Comparison of ENCODE assay signal across 10 mouse cellular contexts in genomic region chr17:25571453-25571820, GRCm38 (mm10). TPM values are rescaled to one million over a fixed set of nuclear protein-coding genes. Genes with fewer than 3 reads are reported as not detected.
A peak's percentile ranks its signal among the peaks of the same experiment; 100 is the strongest.
DNase-seq lines count a peak whose midpoint lies in the region; ATAC-seq and TF ChIP-seq lines count a peak whose summit lies in the region.
"Had no signal": no experiment of that assay in that cellular context is flagged by ENCODE, and none has a peak within 500 bp of the region (broad histone marks: within the 10 kb centered on the region; RNA-seq: fewer than 3 reads in every experiment).

No protein-coding gene starts in this region.

- H3K27me3 ChIP-seq in cerebellum, adult 2 months (ENCODE audit: control insufficient read depth, insufficient read depth, low read length): peaks cover 1% of the 10 kb centered on the region; the same call in 1 of the 2 replicates
- peaks cover 14% of the 10 kb centered on the region for H3K27me3 ChIP-seq in neural tube, embryonic 11.5 days (ENCODE audit: control insufficient read depth, insufficient read depth, low read length)
- peaks cover 91% of the 10 kb centered on the region for H3K27me3 ChIP-seq in liver, embryonic 12.5 days (replicated peaks)
- peaks cover 21% of the 10 kb centered on the region for H3K27me3 ChIP-seq in stomach, embryonic 16.5 days (ENCODE audit: control insufficient read depth, insufficient read depth, low read length)

- no peak for TF ChIP-seq POLR2A in cerebellum, adult 2 months (IDR thresholded peaks at IDR 0.05; ENCODE audit: borderline replicate concordance, insufficient read depth, low read length)

- H3K36me3 ChIP-seq in neural tube, embryonic 11.5 days (ENCODE audit: control insufficient read depth, insufficient read depth, low read length): no peaks in the 10 kb centered on the region
- H3K36me3 ChIP-seq in liver, embryonic 12.5 days: no peaks in the 10 kb centered on the region
- no peaks in the 10 kb centered on the region for H3K36me3 ChIP-seq in stomach, embryonic 16.5 days (ENCODE audit: control insufficient read depth, insufficient read depth, low read length)

- H3K4me3 ChIP-seq in cerebellum, adult 2 months (replicated peaks; ENCODE audit: insufficient read depth, low read depth, low read length): peak overlapping the region; percentile 21
- H3K4me3 ChIP-seq in neural tube, embryonic 11.5 days (ENCODE audit: low read depth, low read length): peak overlapping the region; percentile 52
- H3K4me3 ChIP-seq in liver, embryonic 12.5 days: peak overlapping the region; percentile 50
- H3K4me3 ChIP-seq in stomach, embryonic 16.5 days (replicated peaks; ENCODE audit: low read length): peak overlapping the region; percentile 43

- peak overlapping the region; percentile 98 for H3K4me2 ChIP-seq in neural tube, embryonic 11.5 days (ENCODE audit: low read depth)
- peak overlapping the region; percentile 76 for H3K4me2 ChIP-seq in liver, embryonic 12.5 days
- peak overlapping the region; percentile 95 for H3K4me2 ChIP-seq in stomach, embryonic 16.5 days (ENCODE audit: low read depth, low read length)

- no peak for ATAC-seq in neural tube, embryonic 11.5 days (ENCODE audit: insufficient read depth, low FRiP score, low TSS enrichment)
- no peak for ATAC-seq in liver, embryonic 12.5 days
- no peak for ATAC-seq in stomach, embryonic 16.5 days (ENCODE audit: insufficient read depth, low FRiP score)

- H3K4me1 ChIP-seq in cerebellum, adult 2 months (ENCODE audit: control insufficient read depth, insufficient read depth, low read length): peaks cover 5% of the 10 kb centered on the region; the same call in 1 of the 2 replicates
- H3K4me1 ChIP-seq in neural tube, embryonic 11.5 days (ENCODE audit: control insufficient read depth, insufficient read depth, low read length): peaks cover 20% of the 10 kb centered on the region
- H3K4me1 ChIP-seq in liver, embryonic 12.5 days: peaks cover 16% of the 10 kb centered on the region
- H3K4me1 ChIP-seq in stomach, embryonic 16.5 days (ENCODE audit: control insufficient read depth, insufficient read depth, low read length): peaks cover 22% of the 10 kb centered on the region

- H3K27ac ChIP-seq in cerebellum, adult 2 months (ENCODE audit: insufficient read depth, low read length): no peak overlapping the region
- H3K27ac ChIP-seq in neural tube, embryonic 11.5 days (ENCODE audit: low read depth, low read length): no peak overlapping the region
- H3K27ac ChIP-seq in liver, embryonic 12.5 days: no peak overlapping the region
- no peak overlapping the region for H3K27ac ChIP-seq in stomach, embryonic 16.5 days (ENCODE audit: low read length)

- no peak for TF ChIP-seq CTCF in cerebellum, adult 2 months (IDR thresholded peaks at IDR 0.05; ENCODE audit: borderline replicate concordance, insufficient read depth, low read depth, low read length)

- WGBS in cerebellum, adult 2 months: 28% methylated on average over 8 of the region's 8 CpGs
- WGBS in neural tube, embryonic 11.5 days: 4% methylated on average over 8 of the region's 8 CpGs
- WGBS in liver, embryonic 12.5 days (ENCODE audit: insufficient replicate concordance): 2% methylated on average over 8 of the region's 8 CpGs
- WGBS in stomach, embryonic 16.5 days: 10% methylated on average over 8 of the region's 8 CpGs

- H3K9ac ChIP-seq in neural tube, embryonic 11.5 days (ENCODE audit: low read length): peak overlapping the region; percentile 48
- 0 out of 2 replicates have a peak overlapping the region, but pooled peaks have one; percentile 6 for H3K9ac ChIP-seq in liver, embryonic 12.5 days
- H3K9ac ChIP-seq in stomach, embryonic 16.5 days (ENCODE audit: low read length): peak overlapping the region; percentile 68

- DNase-seq in cerebellum, adult 2 months: no peak
- no peak for DNase-seq in cerebellum, postnatal 14 days
- no peak for DNase-seq in neural tube, embryonic 11.5 days (ENCODE audit: low spot score)
- DNase-seq in neural tube, embryonic 10.5 days (ENCODE audit: extremely low spot score, low spot score): no peak
- no peak for DNase-seq in layer of hippocampus, adult 11-12 months (ENCODE audit: low spot score)
- no peak for DNase-seq in c-Kit-positive CD71-positive TER-119-positive erythroid progenitor cells, embryonic 14.5 days (ENCODE audit: low spot score)
- DNase-seq: adrenal gland, postnatal 14 days; gastrocnemius, postnatal 36 days had no signal

- no peaks in the 10 kb centered on the region for H3K9me3 ChIP-seq in neural tube, embryonic 11.5 days (ENCODE audit: control insufficient read depth, low read length)
- no peaks in the 10 kb centered on the region for H3K9me3 ChIP-seq in liver, embryonic 12.5 days (replicated peaks)
- H3K9me3 ChIP-seq in stomach, embryonic 16.5 days (replicated peaks; ENCODE audit: control insufficient read depth, low read length): no peaks in the 10 kb centered on the region

RNA-seq across cellular contexts. Expression of gene Sox8, which starts 1.0 kb away (rescaled TPM):
- polyA plus RNA-seq in cerebellum, adult 2 months (2012; rRNA removed): 35.9 and 38.0 TPM in 2 replicates
- 6.5 and 9.1 TPM in 2 replicates for polyA plus RNA-seq in neural tube, embryonic 11.5 days (2014; fragmentation: Nextera tagmentation; extraction: Ambion mirVana)
- 0.52 and 0.65 TPM in 2 replicates for polyA plus RNA-seq in liver, embryonic 12.5 days (2016; fragmentation: Nextera tagmentation; extraction: Ambion mirVana)
- polyA plus RNA-seq in stomach, embryonic 16.5 days (2015; fragmentation: Nextera tagmentation; extraction: Ambion mirVana): 3.0 and 3.3 TPM in 2 replicates

RNA-seq across cellular contexts. Expression of gene Lmf1, which starts 7.4 kb away (rescaled TPM):
- polyA plus RNA-seq in cerebellum, adult 2 months (2012; rRNA removed): 18.6 and 19.1 TPM in 2 replicates
- polyA plus RNA-seq in neural tube, embryonic 11.5 days (2014; fragmentation: Nextera tagmentation; extraction: Ambion mirVana): 23.6 and 23.9 TPM in 2 replicates
- polyA plus RNA-seq in liver, embryonic 12.5 days (2016; fragmentation: Nextera tagmentation; extraction: Ambion mirVana): 14.4 and 15.0 TPM in 2 replicates
- 27.0 and 28.9 TPM in 2 replicates for polyA plus RNA-seq in stomach, embryonic 16.5 days (2015; fragmentation: Nextera tagmentation; extraction: Ambion mirVana)

Comparison
In these comparisons a context has a peak if more than half of its experiments do, and no peak if none do; other contexts are left out.
1. H3K9ac ChIP-seq: peak in every context shown above with its lines; median percentile 68 in stomach, embryonic 16.5 days; 48 in neural tube, embryonic 11.5 days; 6 in liver, embryonic 12.5 days.